Mouse (Mus musculus): ENCODE data around the gene Ajuba.

The Ajuba gene

DNA sequence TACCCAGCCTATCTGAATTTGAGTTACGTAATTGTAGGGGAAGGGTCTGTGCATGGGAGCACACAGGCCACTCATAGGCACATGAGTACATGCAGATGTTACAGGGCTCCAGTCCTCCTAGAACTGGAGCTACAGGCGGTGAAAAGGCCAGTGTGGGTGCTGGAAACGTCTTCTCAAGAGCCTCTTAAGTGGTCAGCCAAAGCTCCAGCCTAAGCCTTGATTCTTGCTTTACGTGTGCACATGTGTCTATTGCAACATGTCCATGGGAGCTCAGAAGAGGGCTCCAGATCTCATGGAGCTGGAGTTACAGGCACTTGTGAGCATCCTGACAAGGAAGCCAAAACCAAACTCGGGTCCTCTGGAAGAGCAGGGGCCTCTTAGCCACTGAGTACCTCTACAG is 32.7 kb downstream of the Ajuba start:
- no peak for DNase-seq (ENCODE audit: low spot score in 2 of 2)

DNA sequence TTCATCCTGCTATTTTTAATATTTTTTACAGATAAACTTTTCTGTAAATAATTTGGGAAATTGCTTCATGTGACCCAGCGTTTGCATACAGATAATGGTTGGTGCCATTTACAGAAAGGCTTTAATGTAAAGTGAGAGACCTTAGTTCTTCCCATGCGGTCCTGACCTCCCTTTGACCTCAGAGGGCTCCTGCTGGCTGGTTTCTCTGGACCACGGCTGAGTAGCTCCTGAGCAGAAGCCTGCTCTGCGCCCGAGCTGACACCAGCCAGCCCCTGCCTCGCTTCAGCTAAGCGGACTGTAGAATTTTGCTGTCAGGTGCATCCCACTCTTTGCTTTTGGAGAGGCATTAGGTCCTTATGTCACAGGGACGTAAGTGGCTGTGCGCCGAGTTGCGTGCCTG is 36.6 kb downstream of the Ajuba start:
- DNase-seq (ENCODE audit: low spot score in 2 of 2), result no peak

DNA sequence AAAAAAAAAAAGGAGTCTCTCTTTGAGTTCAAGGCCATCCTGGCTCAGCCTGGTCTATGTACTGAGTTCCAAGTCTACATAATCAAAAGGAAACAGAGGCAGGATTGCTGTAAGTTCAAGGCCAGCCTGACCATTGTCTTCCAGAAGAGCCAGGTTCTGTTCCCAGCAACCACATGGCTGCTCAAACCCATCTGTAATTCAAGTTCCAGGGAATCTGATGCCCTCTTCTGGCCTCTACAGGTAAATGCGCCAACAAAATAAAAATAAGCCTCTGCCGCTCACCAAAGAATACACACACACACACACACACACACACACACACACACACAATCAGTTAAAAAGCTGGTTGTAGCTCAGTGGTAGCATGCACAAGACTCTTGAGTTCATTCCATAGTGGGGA is 38.8 kb downstream of the Ajuba start:
- DNase-seq (ENCODE audit: low spot score in 2 of 2), result no peak

DNA sequence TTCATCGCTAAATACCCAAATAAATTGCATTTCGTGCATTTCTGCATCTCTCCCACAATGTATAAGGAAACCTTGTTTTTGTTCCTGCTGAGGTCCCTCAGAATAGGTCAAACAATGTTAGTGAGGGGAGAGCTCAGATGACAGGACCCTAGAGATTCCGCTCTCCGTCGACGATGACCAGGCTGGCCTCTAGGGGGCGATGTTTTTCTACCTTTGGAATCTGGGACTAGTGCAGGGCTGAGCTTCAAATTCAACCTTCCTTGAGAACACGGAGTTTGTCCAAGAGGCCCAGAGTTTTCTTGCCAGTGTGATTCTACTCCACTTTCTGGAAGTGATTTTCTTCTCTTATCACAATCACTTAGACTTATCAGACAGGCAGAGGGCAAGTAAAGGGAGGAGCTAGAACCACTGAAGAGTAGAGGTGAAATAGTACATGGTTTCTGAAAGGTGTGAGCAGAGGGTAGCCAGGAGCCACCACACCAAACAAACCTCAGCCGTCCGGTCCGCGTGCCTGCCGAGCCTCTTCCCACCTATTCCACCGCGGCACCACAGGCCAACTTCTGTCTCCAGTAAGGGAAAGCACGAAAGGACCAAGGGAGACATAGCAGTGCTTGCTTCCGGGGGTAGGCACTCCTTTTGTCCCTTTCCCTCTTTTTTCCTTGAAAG is 48.8 kb downstream of the Ajuba start:
- peak; percentile 61 to 72 for DNase-seq (ENCODE audit: low spot score in 2 of 2)

DNA sequence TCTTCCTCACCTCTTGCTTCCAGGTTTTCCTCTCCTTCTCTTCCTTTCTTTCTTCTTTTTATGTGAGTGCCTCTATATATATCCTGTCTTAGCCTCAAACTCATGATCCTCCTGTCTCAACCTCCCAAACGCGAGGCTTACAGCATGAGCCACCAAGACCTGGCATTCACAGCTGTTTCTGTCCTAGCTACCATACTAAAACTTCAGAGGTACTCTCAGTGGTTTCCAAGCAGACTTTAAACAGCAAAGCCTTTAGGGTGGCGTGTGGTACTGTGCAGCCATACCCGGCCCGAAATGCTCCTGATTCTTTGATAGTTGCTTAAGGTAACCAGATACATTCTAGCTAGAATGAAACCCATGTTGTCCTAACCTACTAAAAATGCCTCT is 49.4 kb downstream of the Ajuba start:
- DNase-seq (ENCODE audit: low spot score in 2 of 2), result no peak

DNA sequence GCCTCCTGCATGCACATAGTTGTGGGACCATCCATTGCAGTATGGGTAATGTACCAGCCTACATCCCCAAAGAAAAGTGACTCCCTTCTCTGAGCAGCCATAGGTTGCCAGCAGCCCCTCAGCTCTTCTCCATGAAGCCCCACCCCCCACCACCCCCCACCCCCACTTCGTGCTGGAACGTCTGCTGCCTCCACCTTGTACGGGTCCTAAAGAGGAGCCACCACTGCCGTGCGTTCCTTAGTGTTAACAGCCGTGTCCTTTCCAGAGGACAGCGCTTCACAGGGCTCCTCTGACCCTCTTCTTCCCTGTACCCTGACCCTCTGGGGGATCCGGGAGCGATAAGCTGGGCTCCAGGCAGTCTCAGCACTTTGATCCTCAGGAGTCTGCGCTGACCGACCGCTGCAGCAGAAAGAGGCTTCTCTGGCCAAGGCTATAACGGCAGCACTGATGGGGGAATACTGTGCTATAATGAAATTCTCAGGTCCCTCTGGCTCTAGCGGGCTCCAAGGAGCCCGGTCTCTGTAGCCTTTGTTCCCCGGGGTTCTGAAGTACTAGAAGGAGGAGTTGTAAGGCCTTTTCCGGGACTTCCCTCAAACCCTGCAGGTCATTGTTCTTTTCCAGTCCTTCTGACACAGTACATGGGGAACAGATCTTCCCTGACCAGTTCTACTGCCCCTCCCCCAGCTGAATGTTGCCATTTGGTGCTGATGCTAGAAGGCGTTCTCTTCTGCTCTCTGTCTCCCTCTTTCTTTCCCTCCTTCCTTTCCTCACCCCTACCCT is 49.9 kb downstream of the Ajuba start:
- DNase-seq (ENCODE audit: low spot score in 2 of 2), result no peak

DNA sequence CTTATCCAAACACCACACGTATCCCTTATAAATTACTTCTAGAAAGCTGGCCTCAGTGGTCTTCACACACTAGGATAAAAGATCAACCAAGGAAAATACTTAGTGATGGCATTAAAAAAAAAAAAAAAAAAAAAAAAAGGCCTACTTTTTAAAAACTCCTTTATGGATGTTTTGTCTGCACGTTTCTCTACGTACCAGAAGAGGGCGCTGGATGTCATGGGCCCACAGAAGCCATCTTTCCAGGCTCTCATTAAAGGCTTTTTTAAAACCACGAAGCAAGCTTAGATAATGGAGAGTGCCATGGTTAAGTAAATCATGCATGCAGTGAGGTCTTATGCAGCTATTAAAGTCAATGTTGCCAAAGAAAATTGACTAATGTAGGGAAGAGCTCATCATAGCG is 53.8 kb downstream of the Ajuba start:
- DNase-seq (ENCODE audit: low spot score in 2 of 2), result no peak

Data from right cerebral cortex, postnatal 36 days (tissue).